Mouse (Mus musculus) cortical plate, adult 2 months (tissue): ENCODE results near the gene Rere.

Experiments
- CTCF ChIP-seq: fragments of 200-500 bp; IDR thresholded peaks from 2 replicates; pipeline ENCODE4 v1.5.1; 2011; ENCODE audit warnings: mild to moderate bottlenecking, control low read depth, low read length; ENCODE audit not compliant: insufficient read depth; ENCODE audit errors: extremely low read depth
- POLR2A ChIP-seq: fragments of 200-500 bp; IDR thresholded peaks from 2 replicates; pipeline ENCODE4 v1.6.1; 2011; ENCODE audit warnings: mild to moderate bottlenecking, low read length, control low read depth; ENCODE audit not compliant: insufficient read depth; ENCODE audit errors: extremely low read depth

- TF ChIP-seq POLR2A = no peak
- TF ChIP-seq CTCF = no peak
Measured at GRCm38 (mm10) chr4:150572938-150573337, 291.5 kb downstream of the Rere start.
